Mouse (Mus musculus) left cerebral cortex, postnatal 36 days (tissue): ENCODE measurements around the gene Lmo1. TPM values are rescaled to one million over a fixed set of nuclear protein-coding genes. Genes with fewer than 3 reads are reported as not detected.

Experiments used
- DNase-seq, 2 experiments: peaks; one replicate each; pipeline ENCODE4 v3.0.0; 2021 to 2022; ENCODE audit warnings: low spot score in 2 of 2, mixed read lengths in 1 of 2
- intact Hi-C: fragments of 180-260 bp; cut with DNase I; formaldehyde crosslinking; loops from one replicate; pipeline ENCODE4 v1.15.1; 2025
- total RNA-seq, 2 experiments: library from RNA; stranded (reverse); gene quantifications; 2 replicates each; pipeline ENCODE4 v1.2.3; 2021

The Lmo1 gene
- total RNA-seq, 2 experiments from 2014 or later, result 11.4 to 15.3 TPM

DNA sequence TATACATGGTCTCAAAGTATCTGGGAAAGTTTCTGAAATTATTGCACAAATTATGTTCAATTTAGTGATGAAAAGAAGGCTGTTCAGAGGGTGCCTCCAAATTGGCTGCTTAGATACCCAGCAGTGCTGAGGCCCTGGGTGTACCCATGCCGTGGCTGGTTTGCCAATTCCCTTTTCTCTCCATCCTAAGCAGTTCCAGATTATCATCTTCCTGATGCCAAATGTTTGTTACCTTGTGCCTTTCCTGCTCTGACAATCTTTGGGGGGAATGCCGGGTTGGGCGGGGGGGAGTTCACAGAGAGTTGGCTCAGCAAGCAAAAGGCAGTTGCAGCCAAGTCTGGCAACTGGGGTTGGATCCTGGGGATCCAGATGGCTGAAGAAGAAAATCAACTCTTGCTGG is 1.7 kb upstream of the Lmo1 start:
- intact Hi-C loops, result no loop called here
- no peak for DNase-seq

- intact Hi-C loops, result no loop called here
- DNase-seq, result no peak
Observed at GRCm38 (mm10) chr7:109175670-109176625, 941 bp upstream of the Lmo1 start.

GRCm38 (mm10) chr7:109174337-109174948 is 564 bp downstream of the Lmo1 start:
- intact Hi-C loops, result no loop called here

DNA sequence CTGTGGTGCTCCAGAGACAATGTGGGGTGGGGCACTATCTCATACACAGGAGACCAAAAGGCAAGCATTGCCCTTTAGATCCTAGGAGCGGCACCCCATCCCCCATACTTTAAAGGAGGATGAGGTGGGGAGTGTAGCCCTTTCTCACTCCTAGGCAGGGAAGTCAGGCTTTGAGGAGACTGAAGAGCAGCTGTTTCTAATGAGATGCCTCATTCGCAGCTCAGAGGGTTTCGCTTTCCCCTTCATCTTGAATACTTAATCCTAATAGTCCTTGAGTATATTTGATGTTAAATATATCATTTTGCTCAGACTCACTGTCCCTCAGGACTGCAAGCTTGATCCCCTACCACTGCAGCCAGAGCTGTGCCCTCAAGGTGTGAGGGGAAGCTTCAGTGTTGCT is 3.1 kb downstream of the Lmo1 start:
- intact Hi-C loops, result loop anchor here (2.0 kb wide), 1 partner anchor 73 kb away; no protein-coding TSS in a partner anchor
- DNase-seq, result no peak

More at GRCm38 (mm10) chr7:109174337-109174948, 564 bp downstream of the Lmo1 start:
- DNase-seq, result peak in 1 of 2 experiments; percentile 46

GRCm38 (mm10) chr7:109170441-109170820 is 4.6 kb downstream of the Lmo1 start:
- intact Hi-C loops, result loop anchor here (1.0 to 2.0 kb wide), 2 partner anchors 31 to 72 kb away; no protein-coding TSS in a partner anchor

GRCm38 (mm10) chr7:109169505-109170440 is 5.2 kb downstream of the Lmo1 start:
- intact Hi-C loops, result loop anchor here (1.0 to 2.0 kb wide), 2 partner anchors 30 to 71 kb away; no protein-coding TSS in a partner anchor
- DNase-seq, result peak; percentile 39 to 46

More at GRCm38 (mm10) chr7:109170441-109170820, 4.6 kb downstream of the Lmo1 start:
- peak; percentile 84 to 86 for DNase-seq

DNA sequence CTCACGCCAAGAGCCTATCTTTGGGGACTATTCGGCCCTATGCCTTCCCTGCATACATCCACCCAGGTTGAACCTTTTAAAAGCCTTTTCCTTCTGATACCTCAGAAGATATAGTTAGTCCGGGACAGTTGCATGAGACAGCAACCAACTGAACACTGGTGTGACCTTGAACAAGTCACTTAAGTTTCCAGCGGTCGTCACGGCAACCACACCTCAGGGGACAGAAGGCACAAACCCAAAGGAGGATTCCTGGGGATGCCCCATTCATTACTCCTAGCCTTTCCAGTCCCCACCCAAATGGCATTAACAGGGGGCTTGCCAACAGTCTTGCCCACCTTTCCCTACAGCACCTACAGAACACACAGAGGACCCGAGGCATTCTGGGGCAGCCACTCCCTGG is 6.3 kb downstream of the Lmo1 start:
- DNase-seq, result no peak
- intact Hi-C loops, result no loop called here

- no peak for DNase-seq
- intact Hi-C loops, result no loop called here
Observed at GRCm38 (mm10) chr7:109165931-109166585, 8.9 kb downstream of the Lmo1 start.

DNA sequence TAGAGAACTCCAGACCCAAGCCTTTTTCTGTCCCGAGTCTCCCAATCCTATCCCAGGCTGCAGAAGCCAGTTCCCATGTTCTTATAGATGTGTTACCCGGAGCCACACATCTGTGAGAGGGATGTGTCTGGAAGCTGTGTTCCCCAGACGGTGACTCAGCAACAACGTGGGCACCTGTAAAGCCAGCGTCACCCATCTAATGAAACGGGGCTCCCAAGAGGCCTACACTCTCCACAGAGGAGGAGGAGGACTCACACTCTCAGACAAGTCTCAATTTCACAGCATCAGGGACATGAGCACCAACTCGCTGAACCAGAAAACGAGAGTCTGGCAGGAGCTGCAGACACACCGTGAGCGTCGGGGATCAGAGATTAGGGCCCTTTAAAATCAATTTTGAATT is 20.7 kb downstream of the Lmo1 start:
- intact Hi-C loops, result no loop called here
- no peak for DNase-seq

DNA sequence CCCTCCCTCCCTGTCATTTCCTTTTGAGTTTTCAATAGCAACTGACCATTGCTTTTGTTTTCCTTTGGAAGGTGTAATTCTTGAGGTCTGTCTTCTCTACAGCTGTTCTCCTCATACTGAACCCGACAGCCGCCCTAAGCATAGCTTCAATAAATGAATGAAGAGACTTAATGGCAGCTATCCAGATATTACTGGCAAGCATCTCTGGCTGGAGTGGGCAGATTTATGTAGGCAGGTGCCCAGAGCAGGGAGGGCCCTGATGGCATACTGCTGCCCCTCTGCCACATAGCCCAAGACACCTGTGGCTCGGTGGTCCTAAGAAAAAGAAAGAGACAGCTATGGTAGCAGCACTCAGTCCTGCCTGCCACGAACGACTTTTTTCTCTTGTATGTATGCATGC is 21.5 kb downstream of the Lmo1 start:
- DNase-seq, result no peak
- intact Hi-C loops, result no loop called here

DNA sequence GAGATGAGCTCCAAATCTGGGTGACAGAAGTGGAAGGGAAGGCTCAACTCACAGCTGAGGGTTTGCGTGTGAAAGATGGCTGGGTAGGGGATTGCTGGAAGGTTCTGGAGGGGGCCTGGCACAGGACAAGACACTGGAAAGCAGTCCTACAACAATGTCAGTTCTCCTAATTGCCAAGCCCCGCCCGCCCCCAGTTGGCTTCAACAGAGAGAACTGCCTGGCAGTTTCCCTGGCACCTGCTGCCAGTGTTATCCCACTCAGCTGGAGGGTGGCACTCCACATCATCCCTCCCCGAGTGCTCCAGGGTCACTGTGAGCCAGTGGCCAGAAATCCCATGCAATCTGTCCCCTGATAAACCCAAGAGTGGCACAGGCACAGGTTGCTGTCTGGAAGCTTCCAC is 23.9 kb downstream of the Lmo1 start:
- intact Hi-C loops, result no loop called here
- DNase-seq, result no peak

DNA sequence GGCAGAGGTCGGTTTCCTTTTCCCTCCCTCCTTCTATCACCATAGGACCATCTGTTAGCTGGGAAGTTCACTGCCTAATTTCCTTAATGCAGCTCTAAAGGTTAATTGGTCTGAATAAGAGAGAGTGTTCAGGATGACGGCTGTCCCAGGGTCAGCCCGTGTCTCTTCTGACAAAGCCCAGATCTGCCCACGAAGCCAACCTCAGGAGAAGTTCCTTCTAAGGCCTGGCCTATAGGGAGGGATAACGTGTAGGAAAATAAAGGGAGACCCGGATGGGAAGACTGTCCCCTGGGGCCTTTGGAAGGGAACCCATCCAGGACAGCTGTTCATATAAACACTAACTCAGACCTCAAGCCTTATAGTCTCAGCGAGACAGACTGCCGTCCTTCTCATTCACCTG is 29.8 kb downstream of the Lmo1 start:
- DNase-seq, result no peak
- intact Hi-C loops, result no loop called here

DNA sequence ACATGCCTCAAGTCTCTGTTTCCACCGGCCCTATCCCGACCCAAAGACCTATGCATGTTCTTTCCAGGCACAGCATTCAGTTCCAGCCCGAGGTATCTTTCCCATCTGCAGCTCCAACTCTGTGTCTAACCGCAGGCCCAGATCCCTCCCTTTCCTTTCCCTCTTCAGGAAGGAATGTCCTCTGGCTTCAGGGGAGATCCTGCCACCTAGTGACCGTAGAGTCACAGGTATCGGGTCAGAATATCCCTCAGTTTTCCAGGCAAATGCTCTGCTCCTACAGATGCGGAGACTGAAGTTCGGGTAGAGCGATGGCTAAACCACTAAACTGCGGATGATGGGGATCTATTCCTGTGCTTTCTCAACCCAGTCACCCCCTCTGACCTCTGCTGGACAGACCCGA is 30.3 kb downstream of the Lmo1 start:
- intact Hi-C loops, result no loop called here
- no peak for DNase-seq

DNA sequence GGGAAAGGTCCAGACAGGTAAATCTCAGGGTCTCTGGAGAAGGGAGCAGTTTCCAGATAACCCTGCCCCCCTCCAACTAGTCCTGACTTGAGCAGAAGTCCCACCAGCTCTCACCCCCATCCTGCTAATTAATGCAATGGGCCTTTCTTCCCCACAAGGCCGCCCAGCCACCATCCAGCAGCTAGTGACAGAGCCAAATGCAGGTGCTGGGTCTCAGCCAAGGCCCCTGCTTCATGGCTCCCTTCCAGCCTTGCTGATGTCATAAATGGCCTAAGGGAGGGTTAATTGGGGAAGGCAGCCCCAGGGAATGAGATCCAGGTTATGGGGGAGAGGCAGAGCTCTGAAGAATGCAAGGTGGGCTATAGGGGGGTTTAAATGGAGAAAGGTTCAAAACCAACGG is 32.4 kb downstream of the Lmo1 start:
- DNase-seq, result no peak
- intact Hi-C loops, result no loop called here

DNA sequence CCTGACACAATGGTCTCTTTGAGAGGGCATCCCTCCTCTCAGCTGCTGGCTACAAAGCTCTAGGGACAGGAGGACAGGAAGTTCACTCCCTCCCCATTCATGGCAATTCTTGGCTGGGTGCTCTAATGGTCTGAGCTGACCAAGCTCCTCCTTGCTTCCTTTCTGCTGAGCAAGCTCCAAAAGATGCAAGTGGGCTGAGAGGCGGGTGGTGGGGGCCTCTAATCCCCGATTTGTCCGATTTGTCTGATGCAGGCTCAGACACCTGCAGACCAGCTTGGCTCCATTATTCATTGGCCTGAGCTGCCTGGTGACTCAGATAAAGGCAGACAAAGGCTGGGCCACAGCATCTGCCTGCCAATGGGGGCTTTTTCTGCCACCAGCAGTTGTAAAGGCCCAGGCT is 33.3 kb downstream of the Lmo1 start:
- DNase-seq, result no peak
- intact Hi-C loops, result no loop called here

- intact Hi-C loops, result no loop called here
- DNase-seq, result no peak
Observed at GRCm38 (mm10) chr7:109141054-109141453, 34.0 kb downstream of the Lmo1 start.

- intact Hi-C loops, result loop anchor here (1.0 to 2.0 kb wide), 3 partner anchors 31 to 285 kb away; no protein-coding TSS in a partner anchor
- DNase-seq, result peak; percentile 75 to 84
Observed at GRCm38 (mm10) chr7:109139405-109139804, 35.6 kb downstream of the Lmo1 start.

- DNase-seq, result no peak
- intact Hi-C loops, result no loop called here
Observed at GRCm38 (mm10) chr7:109137441-109137840, 37.6 kb downstream of the Lmo1 start.

GRCm38 (mm10) chr7:109131565-109131964 is 43.4 kb downstream of the Lmo1 start:
- DNase-seq, result no peak
- intact Hi-C loops, result no loop called here
